Mouse (Mus musculus) urinary bladder, postnatal 25 days (tissue): Measurements from ENCODE around the gene Olfr794.

ENCODE experiments used
- DNase-seq: peaks from one replicate; pipeline ENCODE4 v3.0.0; 2022; ENCODE audit warnings: low spot score

Gene Olfr794

DNA sequence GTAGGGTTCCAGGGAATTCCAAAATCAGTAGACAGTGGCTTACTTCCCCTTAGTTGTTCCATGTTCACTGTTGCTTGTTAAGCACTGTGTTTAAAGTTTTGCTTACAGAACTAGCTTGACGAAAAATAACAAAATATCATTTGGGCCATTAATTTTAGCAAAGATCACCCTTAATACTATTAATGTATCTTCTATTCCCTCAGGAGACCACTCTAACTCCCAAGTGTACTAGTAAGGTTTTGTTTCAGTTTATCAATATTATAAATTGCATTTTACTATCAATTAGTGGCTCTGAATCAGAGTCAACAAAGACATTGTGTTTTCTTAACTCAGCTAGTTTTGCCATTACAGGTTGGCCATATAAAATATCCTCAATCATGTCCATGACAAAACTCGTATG lies at the start of gene Olfr794:
Gene Olfr794 (plus strand): TSS at position 301 of the 400 bp plus-strand sequence.
- no peak for DNase-seq

DNA sequence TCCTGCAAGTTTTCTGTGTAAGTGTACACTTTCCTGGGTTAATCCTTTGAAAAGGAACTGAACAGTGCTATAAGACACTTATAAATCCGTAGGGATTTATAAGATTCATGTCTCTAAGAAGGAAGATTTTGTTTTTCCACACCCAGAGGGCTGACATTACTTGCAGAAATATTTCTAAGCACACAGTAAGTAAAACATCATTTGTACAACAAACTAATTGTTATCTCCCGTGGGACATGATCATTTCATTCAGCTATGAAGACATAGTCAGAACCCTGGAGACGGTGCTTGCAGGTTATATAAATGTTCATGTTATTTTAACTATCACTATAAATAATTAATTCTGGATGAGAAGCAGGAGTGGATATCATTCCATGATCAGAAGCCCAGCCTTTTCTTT lies 46.0 kb upstream of the Olfr794 start, which contains the start of gene Olfr791:
Gene Olfr791 (plus strand): TSS at position 301 of the 400 bp plus-strand sequence.
- no peak for DNase-seq

GRCm38 (mm10) chr10:129538862-129539261 lies 28.6 kb upstream of the Olfr794 start, which contains the start of gene Olfr792:
TSS of gene Olfr792 (plus strand) at chr10:129539162.
- no peak for DNase-seq

DNA sequence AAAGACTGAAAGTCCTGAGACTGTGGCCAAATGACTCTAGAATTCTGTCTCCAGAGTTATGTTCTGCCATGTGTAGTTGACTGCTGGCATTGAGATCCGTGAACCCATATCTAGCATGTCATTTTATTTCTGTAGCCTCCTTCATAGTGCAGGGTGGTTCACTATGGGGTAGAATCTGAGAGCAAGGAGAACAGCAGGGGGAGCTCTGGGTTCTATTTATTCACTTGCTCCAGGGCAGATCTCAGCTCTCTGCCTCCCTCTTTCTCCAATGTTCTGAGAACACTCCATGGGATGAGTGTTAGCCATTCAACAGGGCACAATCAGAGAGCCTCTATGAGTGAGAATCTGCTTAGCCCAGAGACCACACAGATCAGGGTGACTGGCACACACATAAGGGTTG lies 18.1 kb upstream of the Olfr794 start:
- no peak for DNase-seq

DNA sequence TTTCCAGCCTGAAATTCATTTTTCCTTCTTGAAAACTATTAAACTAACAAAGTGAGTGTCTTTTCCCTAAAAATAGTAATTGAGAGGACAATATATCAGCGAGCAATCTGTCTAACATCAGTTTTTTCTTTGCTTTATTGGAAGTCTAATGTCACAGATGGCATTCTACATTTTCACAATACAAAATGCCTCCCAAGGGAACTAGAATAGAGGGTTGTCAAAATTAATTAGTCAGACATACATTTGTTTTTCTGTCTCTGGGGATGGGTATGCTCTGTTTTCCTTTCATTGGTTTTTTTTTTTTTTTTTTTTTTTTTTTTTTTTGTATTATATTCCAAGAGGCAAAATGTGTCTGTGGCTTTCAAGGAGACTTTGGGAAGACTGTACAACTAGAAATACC lies 9.6 kb downstream of the Olfr794 start:
- no peak for DNase-seq

- no peak for DNase-seq
Observed at GRCm38 (mm10) chr10:129612470-129612869, 45.0 kb downstream of the Olfr794 start, which contains the start of gene Olfr796. TSS of gene Olfr796 (minus strand) at chr10:129612570.

GRCm38 (mm10) chr10:129621724-129622123 lies 54.3 kb downstream of the Olfr794 start:
- no peak for DNase-seq
